14 mouse cellular contexts compared by ENCODE assay signal in the genomic region with DNA sequence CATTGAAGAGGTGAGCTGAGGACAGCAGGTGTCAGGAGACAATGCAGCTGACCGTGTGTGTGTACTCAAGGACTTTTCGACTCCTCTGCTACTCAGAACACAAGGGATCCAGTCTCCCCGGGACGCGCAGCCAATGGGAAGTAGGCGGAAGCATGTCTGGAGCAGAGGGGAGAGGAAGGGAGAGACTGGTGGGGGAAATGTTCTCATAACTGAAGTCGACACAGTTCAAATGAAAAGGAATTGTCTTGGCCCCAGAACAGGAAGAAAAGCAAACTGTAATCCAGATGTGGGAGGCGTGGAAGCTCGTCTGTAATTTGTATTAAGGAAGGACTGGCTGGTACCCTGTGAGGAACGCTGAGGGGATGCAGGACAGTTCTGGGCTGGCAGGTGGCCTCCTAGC.
DNase-seq lines count a peak whose midpoint lies in the region; ATAC-seq and TF ChIP-seq lines count a peak whose summit lies in the region.
"Had no signal": no experiment of that assay in that cellular context is flagged by ENCODE, and none has a peak within 500 bp of the region (broad histone marks: within the 10 kb centered on the region; RNA-seq: fewer than 3 reads in every experiment).

No protein-coding gene starts in this region.

- 0 out of 2 replicates have a peak, but pooled peaks cover 4% of the 10 kb centered on the region for H3K27me3 ChIP-seq in heart, embryonic 10.5 days (ENCODE audit: insufficient read depth, poor library complexity, severe bottlenecking)
- H3K27me3 ChIP-seq in heart, embryonic 15.5 days, result no peaks in the 10 kb centered on the region
- H3K27me3 ChIP-seq in limb, embryonic 10.5 days (ENCODE audit: low read depth, poor library complexity, severe bottlenecking), result no peaks in the 10 kb centered on the region
- H3K27me3 ChIP-seq in forebrain, postnatal 0 days (ENCODE audit: insufficient read depth, low read length), result no peaks in the 10 kb centered on the region
- H3K27me3 ChIP-seq: forebrain, embryonic 12.5 days; liver, embryonic 13.5 days; lung, embryonic 15.5 days; midbrain, embryonic 15.5 days had no signal

- no peak overlapping the region for H3K4me3 ChIP-seq in heart, embryonic 10.5 days
- no peak overlapping the region for H3K4me3 ChIP-seq in heart, embryonic 15.5 days
- no peak overlapping the region for H3K4me3 ChIP-seq in limb, embryonic 10.5 days
- no peak overlapping the region for H3K4me3 ChIP-seq in forebrain, postnatal 0 days (ENCODE audit: low read depth, low read length)
- H3K4me3 ChIP-seq: forebrain, embryonic 12.5 days; liver, embryonic 13.5 days; lung, embryonic 15.5 days; megakaryocyte, embryonic 14.5 days; midbrain, embryonic 15.5 days had no signal

- ATAC-seq in heart, embryonic 15.5 days (replicated peaks; ENCODE audit: insufficient number of reproducible peaks, insufficient read depth, low FRiP score, low read depth), result no peak
- no peak for ATAC-seq in granulocyte monocyte progenitor cell, adult 5-6 weeks (replicated peaks; ENCODE audit: poor library complexity, severe bottlenecking)
- ATAC-seq in forebrain, postnatal 0 days, result no peak
- ATAC-seq: midbrain, embryonic 15.5 days had no signal

- no peak for TF ChIP-seq CTCF in forebrain, postnatal 0 days (IDR thresholded peaks at IDR 0.05; ENCODE audit: low read depth)

- no peak overlapping the region for H3K4me2 ChIP-seq in heart, embryonic 15.5 days
- H3K4me2 ChIP-seq in forebrain, postnatal 0 days (ENCODE audit: low read depth), result no peak overlapping the region
- H3K4me2 ChIP-seq: forebrain, embryonic 12.5 days; liver, embryonic 13.5 days; lung, embryonic 15.5 days; midbrain, embryonic 15.5 days had no signal

- WGBS in heart, embryonic 10.5 days, result 60% methylated on average over 10 of the region's 10 CpGs
- WGBS in heart, embryonic 15.5 days, result 43% methylated on average over 10 of the region's 10 CpGs
- 84% methylated on average over 10 of the region's 10 CpGs for WGBS in limb, embryonic 10.5 days
- 77% methylated on average over 10 of the region's 10 CpGs for WGBS in forebrain, postnatal 0 days

- peaks cover 20% of the 10 kb centered on the region for H3K4me1 ChIP-seq in heart, embryonic 10.5 days
- peaks cover 14% of the 10 kb centered on the region for H3K4me1 ChIP-seq in heart, embryonic 15.5 days (replicated peaks)
- H3K4me1 ChIP-seq in limb, embryonic 10.5 days, result peaks cover 29% of the 10 kb centered on the region
- no peaks in the 10 kb centered on the region for H3K4me1 ChIP-seq in forebrain, postnatal 0 days (ENCODE audit: insufficient read depth)
- H3K4me1 ChIP-seq: forebrain, embryonic 12.5 days; liver, embryonic 13.5 days; lung, embryonic 15.5 days; midbrain, embryonic 15.5 days had no signal

- DNase-seq in heart, adult 18-20 months, result peak; percentile 52 to 78
- no peak for DNase-seq in heart, embryonic 10.5 days (ENCODE audit: low spot score)
- peak; percentile 74 for DNase-seq in heart, adult 8-10 months (ENCODE audit: low spot score)
- no peak for DNase-seq in limb, embryonic 10.5 days (ENCODE audit: low spot score)
- DNase-seq in forebrain, postnatal 0 days, result no peak
- DNase-seq: cerebellum, adult 9-11 months; kidney, adult 9 months; liver, embryonic 13.5 days had no signal

- no peak overlapping the region for H3K27ac ChIP-seq in heart, embryonic 10.5 days
- peak overlapping the region; percentile 17; the same call in 1 of the 2 replicates for H3K27ac ChIP-seq in heart, embryonic 15.5 days
- H3K27ac ChIP-seq in limb, embryonic 10.5 days, result peak overlapping the region; percentile 27
- no peak overlapping the region for H3K27ac ChIP-seq in forebrain, postnatal 0 days (ENCODE audit: low read depth, low read length)
- H3K27ac ChIP-seq: forebrain, embryonic 12.5 days; liver, embryonic 13.5 days; lung, embryonic 15.5 days; midbrain, embryonic 15.5 days had no signal

- H3K36me3 ChIP-seq in heart, embryonic 10.5 days, result no peaks in the 10 kb centered on the region
- no peaks in the 10 kb centered on the region for H3K36me3 ChIP-seq in heart, embryonic 15.5 days
- H3K36me3 ChIP-seq in limb, embryonic 10.5 days, result no peaks in the 10 kb centered on the region
- H3K36me3 ChIP-seq in forebrain, postnatal 0 days (ENCODE audit: insufficient read depth), result no peaks in the 10 kb centered on the region
- H3K36me3 ChIP-seq: forebrain, embryonic 12.5 days; liver, embryonic 13.5 days; lung, embryonic 15.5 days; midbrain, embryonic 15.5 days had no signal

- H3K9ac ChIP-seq in heart, embryonic 15.5 days, result no peak overlapping the region
- H3K9ac ChIP-seq in forebrain, postnatal 0 days, result no peak overlapping the region
- H3K9ac ChIP-seq: forebrain, embryonic 12.5 days; liver, embryonic 13.5 days; lung, embryonic 15.5 days; midbrain, embryonic 15.5 days had no signal

- H3K9me3 ChIP-seq in heart, embryonic 10.5 days, result no peaks in the 10 kb centered on the region
- no peaks in the 10 kb centered on the region for H3K9me3 ChIP-seq in heart, embryonic 15.5 days (replicated peaks)
- no peaks in the 10 kb centered on the region for H3K9me3 ChIP-seq in limb, embryonic 10.5 days (replicated peaks)
- no peaks in the 10 kb centered on the region for H3K9me3 ChIP-seq in forebrain, postnatal 0 days (ENCODE audit: low read length)
- H3K9me3 ChIP-seq: forebrain, embryonic 12.5 days; liver, embryonic 13.5 days; lung, embryonic 15.5 days; midbrain, embryonic 15.5 days had no signal

Comparison
In these comparisons a context has a peak if more than half of its experiments do, and no peak if none do; other contexts are left out.
1. DNase-seq: peak in heart, adult 18-20 months (2 of 2) and heart, adult 8-10 months (single experiment); none in heart, embryonic 10.5 days (single experiment), limb, embryonic 10.5 days (single experiment) and forebrain, postnatal 0 days (single experiment).
2. H3K27ac ChIP-seq: peak in heart, embryonic 15.5 days (single experiment) and limb, embryonic 10.5 days (single experiment); none in heart, embryonic 10.5 days (single experiment) and forebrain, postnatal 0 days (single experiment).